Mouse (Mus musculus) E14TG2a.4 (cell line): ENCODE measurements around the gene Lrp5.
A peak's percentile ranks its signal among the peaks of the same experiment; 100 is the strongest.

Experiments used
- CTCF ChIP-seq: conservative IDR thresholded peaks from 2 replicates; pipeline ENCODE4 v1.5.1; 2014; ENCODE audit warnings: low read length
- NANOG ChIP-seq: IDR thresholded peaks from 2 replicates; pipeline ENCODE4 v1.6.1; 2014; ENCODE audit warnings: borderline replicate concordance, low read length, mixed read lengths
- POU5F1 ChIP-seq: IDR thresholded peaks from 2 replicates; pipeline ENCODE4 v1.6.1; 2014; ENCODE audit warnings: low read length, borderline replicate concordance

DNA sequence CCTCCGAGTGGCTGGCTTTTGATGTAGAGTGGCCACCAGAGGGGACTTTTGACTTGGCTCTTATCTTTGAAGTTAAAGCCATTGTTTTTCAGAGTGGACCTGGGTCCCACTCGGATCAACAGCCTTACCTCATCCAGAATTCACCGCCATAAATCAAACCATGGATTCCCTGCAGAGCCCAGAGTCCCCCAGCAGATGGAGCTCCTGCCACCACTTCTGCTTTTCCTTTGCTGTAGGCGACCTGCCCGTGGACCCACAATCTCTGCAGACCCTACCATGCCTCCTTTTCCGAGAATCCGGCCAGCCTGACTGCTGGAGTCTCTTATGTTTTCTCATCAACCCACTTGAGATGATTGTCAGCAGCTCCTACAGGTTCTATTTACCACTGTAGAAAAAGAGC lies 105.0 kb downstream of the Lrp5 start:
- peak; percentile 56 for TF ChIP-seq CTCF
- TF ChIP-seq NANOG: no peak
- no peak for TF ChIP-seq POU5F1
